Mouse (Mus musculus) left cerebral cortex, adult 6 months (tissue): ENCODE data around the gene Zfp354b. TPM values are rescaled to one million over a fixed set of nuclear protein-coding genes. Genes with fewer than 3 reads are reported as not detected.

Experiments used
- long read RNA-seq, 2 experiments: library from polyadenylated mRNA; unstranded; transcript quantifications; one replicate each; pipeline ENCODE4 v2.0.0; 2019 to 2020
- polyA plus RNA-seq: library from polyadenylated mRNA; unstranded; fragments of <200 nt; fragmentation: Nextera tagmentation; gene quantifications from 2 replicates; pipeline ENCODE4 v1.2.3, GENCODE M21; 2021

The Zfp354b gene
- polyA plus RNA-seq = 2.9 and 3.2 TPM in 2 replicates
- long read RNA-seq, experiment 1, transcript Zfp354b-201 (5 exons, 2,455 nt) = major isoform, 17 of 35 reads
- long read RNA-seq, experiment 1, partial matches to known transcripts = 1 of 35 reads
- long read RNA-seq, experiment 1, other reads (novel, unspliced or antisense) = 13 of 35 reads
- long read RNA-seq, experiment 2, partial matches to known transcripts = 1 of 5 reads
- long read RNA-seq, experiment 2, other reads (novel, unspliced or antisense) = 2 of 5 reads

GRCm38 (mm10) chr11:50931451-50931866 is at the start of gene Zfp354b:
Gene Zfp354b, minus strand, starts transcription at chr11:50931633.

GRCm38 (mm10) chr11:50966230-50966629 is 34.8 kb upstream of the Zfp354b start, which contains the start of gene Olfr1378:
Gene Olfr1378, plus strand, starts transcription at chr11:50966530.

GRCm38 (mm10) chr11:50953665-50954064 is 22.2 kb upstream of the Zfp354b start, which contains the start of gene Prop1:
Gene Prop1, minus strand, starts transcription at chr11:50953765.

GRCm38 (mm10) chr11:50943506-50943905 is 12.1 kb upstream of the Zfp354b start, which contains the start of gene 4933414I15Rik:
Gene 4933414I15Rik, minus strand, starts transcription at chr11:50943765.

GRCm38 (mm10) chr11:50915671-50916320 is 15.6 kb downstream of the Zfp354b start, which contains the start of gene Zfp2:
Gene Zfp2, minus strand, starts transcription at chr11:50916165.

GRCm38 (mm10) chr11:50887390-50888128 is 43.9 kb downstream of the Zfp354b start, which contains the start of gene Zfp454:
Gene Zfp454, minus strand, starts transcription at chr11:50887651.

Other genes with a start within 250 kb of the Zfp354b start
- 8.1 and 9.9 TPM in 2 replicates for gene Zfp354c, start 103.9 kb downstream of the Zfp354b start, polyA plus RNA-seq
- gene Zfp879, start 90.1 kb downstream of the Zfp354b start, polyA plus RNA-seq = 0.97 and 1.4 TPM in 2 replicates
- not detected in 2 replicates for gene Grm6, start 80.9 kb downstream of the Zfp354b start, polyA plus RNA-seq
- 2.8 and 3.2 TPM in 2 replicates for gene Zfp454, start 44.0 kb downstream of the Zfp354b start, polyA plus RNA-seq
- 14.9 and 18.5 TPM in 2 replicates for gene Zfp2, start 15.5 kb downstream of the Zfp354b start, polyA plus RNA-seq
- not detected in 2 replicates for gene 4933414I15Rik, start 12.1 kb upstream of the Zfp354b start, polyA plus RNA-seq
- not detected in 2 replicates for gene Prop1, start 22.1 kb upstream of the Zfp354b start, polyA plus RNA-seq
- not detected in 2 replicates for gene Olfr1378, start 34.9 kb upstream of the Zfp354b start, polyA plus RNA-seq
- not detected in 2 replicates for gene Olfr1377, start 50.3 kb upstream of the Zfp354b start, polyA plus RNA-seq
- not detected in 2 replicates for gene Olfr51, start 72.0 kb upstream of the Zfp354b start, polyA plus RNA-seq
- not detected in 2 replicates for gene Olfr54, start 82.6 kb upstream of the Zfp354b start, polyA plus RNA-seq
- gene Olfr1375, start 116.5 kb upstream of the Zfp354b start, polyA plus RNA-seq = not detected in 2 replicates
- 5.0 and 5.1 TPM in 2 replicates for gene Zfp354a, start 127.6 kb upstream of the Zfp354b start, polyA plus RNA-seq